Mouse (Mus musculus) ES-E14 (cell line): ENCODE data around the gene Prelid1. TPM values are rescaled to one million over a fixed set of nuclear protein-coding genes. Genes with fewer than 3 reads are reported as not detected.

Experiments used
- DNase-seq: peaks from one replicate; pipeline ENCODE4 v3.0.0-alpha.2; 2013; ENCODE audit warnings: low read depth, low spot score
- H3K27ac ChIP-seq: 2 replicates; pipeline ENCODE4 v1.5.1; 2012; ENCODE audit warnings: low read depth, mild to moderate bottlenecking, low read length, moderate library complexity, mixed read lengths; ENCODE audit not compliant: poor library complexity, insufficient read depth, severe bottlenecking
- H3K36me3 ChIP-seq: 2 replicates; pipeline ENCODE4 v1.6.1; 2012; ENCODE audit warnings: mild to moderate bottlenecking, low read length, moderate library complexity, mixed read lengths; ENCODE audit not compliant: control insufficient read depth, poor library complexity, insufficient read depth, severe bottlenecking
- H3K4me1 ChIP-seq, 2 experiments: fragments of 150-350 bp in 1 of 2; sonication (generic) in 1 of 2; 2 replicates each; pipeline ENCODE4 v1.6.1; 2012; ENCODE audit warnings: low read length in 2 of 2, mild to moderate bottlenecking in 1 of 2, mixed read lengths in 1 of 2; ENCODE audit not compliant: control insufficient read depth in 2 of 2, insufficient read depth in 2 of 2, poor library complexity in 1 of 2
- H3K4me3 ChIP-seq, 2 experiments: fragments of 150-350 bp in 1 of 2; sonication (generic) in 1 of 2; 2 replicates each; pipeline ENCODE4 v1.5.1; 2012; ENCODE audit warnings: low read length in 2 of 2, low read depth in 1 of 2, mild to moderate bottlenecking in 1 of 2, mixed read lengths in 1 of 2; ENCODE audit not compliant: insufficient read depth in 1 of 2, poor library complexity in 1 of 2, severe bottlenecking in 1 of 2
- H3K9ac ChIP-seq: 2 replicates; pipeline ENCODE4 v1.6.1; 2012; ENCODE audit warnings: low read depth, mild to moderate bottlenecking, low read length, mixed read lengths; ENCODE audit not compliant: poor library complexity, insufficient read depth, severe bottlenecking
- H3K9me3 ChIP-seq: fragments of 150-350 bp; sonication (generic); 2 replicates; pipeline ENCODE4 v1.6.1; 2012; ENCODE audit warnings: low read depth, mild to moderate bottlenecking, low read length; ENCODE audit not compliant: control insufficient read depth, insufficient read depth
- CHD2 ChIP-seq: IDR thresholded peaks from 2 replicates; pipeline ENCODE4 v1.6.1; 2014; ENCODE audit warnings: mild to moderate bottlenecking, low read depth, low read length, inconsistent platforms
- HCFC1 ChIP-seq: IDR thresholded peaks from 2 replicates; pipeline ENCODE4 v1.6.1; 2012; ENCODE audit warnings: low read length, inconsistent platforms, borderline replicate concordance; ENCODE audit not compliant: insufficient read depth
- MAFK ChIP-seq: IDR thresholded peaks from 2 replicates; pipeline ENCODE4 v1.6.1; 2014; ENCODE audit warnings: mild to moderate bottlenecking, low read depth, low read length, inconsistent platforms; ENCODE audit not compliant: insufficient read depth
- ZC3H11A ChIP-seq: IDR thresholded peaks from 2 replicates; pipeline ENCODE4 v1.6.1; 2012; ENCODE audit warnings: low read depth, mild to moderate bottlenecking, inconsistent platforms, low read length, borderline replicate concordance
- ZNF384 ChIP-seq: IDR thresholded peaks from 2 replicates; pipeline ENCODE4 v1.6.1; 2012; ENCODE audit warnings: low read depth, low read length, inconsistent platforms
- in situ Hi-C, 2 experiments: fragments of 600-800 bp; cut with MboI; formaldehyde crosslinking; loops; one replicate each; pipeline ENCODE4 v1.15.1; 2025; ENCODE audit warnings: low sequenced_read_pairs in 2 of 2, inconsistent platforms in 1 of 2; ENCODE audit not compliant: unreplicated experiment in 2 of 2
- total RNA-seq: library from RNA; depleted of rRNA; stranded (reverse); fragments of 300-350 nt; gene quantifications from 2 replicates; pipeline ENCODE4 v1.2.3, GENCODE M21; 2012

Gene Prelid1
- total RNA-seq, 1 experiment: 217 TPM

GRCm38 (mm10) chr13:55300913-55301312 lies 19.4 kb upstream of the Prelid1 start:
- Histone ChIP-seq H3K4me1 (no peaks in the 10 kb centered on the region), H3K9me3 (no peaks in the 10 kb centered on the region), H3K36me3 (peaks cover 29% of the 10 kb centered on the region), H3K27ac (no peak overlapping the region), H3K4me3 (no peak overlapping the region), H3K9ac (no peak overlapping the region)
- no peak for TF ChIP-seq ZNF384
- no peak for TF ChIP-seq ZC3H11A
- TF ChIP-seq CHD2: no peak
- no peak for TF ChIP-seq MAFK
- no peak for TF ChIP-seq HCFC1
- DNase-seq: no peak
- in situ Hi-C loops: no loop called here

- in situ Hi-C loops: no loop called here
- peaks cover 48% of the 10 kb centered on the region for H3K36me3 ChIP-seq
- H3K9ac ChIP-seq: no peak overlapping the region
- DNase-seq: no peak
- H3K9me3 ChIP-seq: no peaks in the 10 kb centered on the region
- TF ChIP-seq ZNF384: no peak
- no peak for TF ChIP-seq MAFK
- TF ChIP-seq ZC3H11A: no peak
- no peak for TF ChIP-seq CHD2
- TF ChIP-seq HCFC1: no peak
- no peak overlapping the region for H3K4me3 ChIP-seq
- H3K27ac ChIP-seq: no peak overlapping the region
- H3K4me1 ChIP-seq: no peaks in the 10 kb centered on the region; a peak in 1 of 4 replicates
Measured at GRCm38 (mm10) chr13:55312028-55312630, 8.2 kb upstream of the Prelid1 start.

DNA sequence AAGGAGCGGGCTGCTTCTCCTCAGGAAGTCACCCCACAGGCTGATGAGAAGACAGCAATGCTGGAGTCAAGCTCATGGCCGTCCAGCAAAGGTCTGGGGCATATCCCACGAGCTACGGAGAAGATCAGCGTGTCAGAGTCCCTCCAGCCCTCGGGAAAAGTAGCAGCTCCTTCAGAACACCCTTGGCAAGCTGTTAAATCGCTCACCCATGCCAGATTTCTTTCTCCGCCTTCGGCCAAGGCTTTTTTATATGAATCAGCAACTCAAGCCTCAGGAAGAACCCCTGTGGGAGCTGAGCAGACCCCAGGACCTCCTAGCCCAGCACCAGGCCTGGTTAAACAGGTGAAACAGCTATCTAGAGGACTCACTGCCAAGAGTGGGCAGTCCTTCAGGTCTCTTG lies 7.2 kb upstream of the Prelid1 start:
- Histone ChIP-seq H3K36me3 (peaks cover 47% of the 10 kb centered on the region), H3K4me3 (no peak overlapping the region), H3K9me3 (no peaks in the 10 kb centered on the region), H3K9ac (no peak overlapping the region), H3K27ac (no peak overlapping the region; the same call in 1 of the 2 replicates), H3K4me1 (no peaks in the 10 kb centered on the region; a peak in 1 of 4 replicates)
- no peak for DNase-seq
- in situ Hi-C loops: no loop called here
- no peak for TF ChIP-seq MAFK
- TF ChIP-seq CHD2: no peak
- TF ChIP-seq ZNF384: no peak
- no peak for TF ChIP-seq HCFC1
- no peak for TF ChIP-seq ZC3H11A

DNA sequence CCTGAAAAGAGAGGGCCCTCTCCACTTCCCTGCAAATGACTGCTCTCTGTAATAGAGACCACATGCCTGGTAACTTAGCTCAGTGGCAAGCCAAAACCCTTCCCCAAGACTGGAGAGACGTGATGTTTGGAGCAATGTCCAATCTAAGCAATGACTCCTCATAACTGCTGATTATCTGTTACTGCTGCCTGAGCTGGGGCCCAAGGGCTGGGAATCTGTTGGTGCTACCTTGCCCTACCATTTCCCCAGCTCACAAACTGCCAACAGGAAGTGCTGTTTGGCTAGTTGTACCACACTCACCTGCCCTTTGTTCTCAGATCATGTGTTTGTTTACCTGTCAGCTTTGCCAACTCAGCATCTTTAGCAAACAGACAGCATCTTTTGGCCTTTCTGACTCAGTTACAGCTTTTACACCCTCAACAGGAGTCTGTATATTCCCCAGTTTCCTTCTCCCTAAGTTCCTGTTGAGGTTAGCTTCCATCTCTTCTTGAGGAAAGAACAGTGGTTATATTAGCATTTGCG lies 5.3 kb upstream of the Prelid1 start:
- TF ChIP-seq MAFK (peak; percentile 50; the same call in 1 of the 2 replicates), HCFC1 (no peak)
- no peaks in the 10 kb centered on the region for H3K9me3 ChIP-seq
- H3K9ac ChIP-seq: no peak overlapping the region
- H3K4me1 ChIP-seq: no peaks in the 10 kb centered on the region; a peak in 1 of 4 replicates
- H3K4me3 ChIP-seq: no peak overlapping the region
- in situ Hi-C loops: no loop called here
- no peak overlapping the region for H3K27ac ChIP-seq
- DNase-seq: no peak
- H3K36me3 ChIP-seq: peaks cover 50% of the 10 kb centered on the region

- in situ Hi-C loops: no loop called here
- H3K9ac ChIP-seq: no peak overlapping the region
- no peaks in the 10 kb centered on the region for H3K9me3 ChIP-seq
- H3K4me3 ChIP-seq: no peak overlapping the region
- DNase-seq: no peak
- peaks cover 39% of the 10 kb centered on the region for H3K36me3 ChIP-seq
- no peak overlapping the region for H3K27ac ChIP-seq
- TF ChIP-seq CHD2: no peak
- no peak for TF ChIP-seq MAFK
- no peak for TF ChIP-seq ZNF384
- TF ChIP-seq HCFC1: no peak
- no peak for TF ChIP-seq ZC3H11A
- H3K4me1 ChIP-seq: peaks cover 0 to 6% of the 10 kb centered on the region in 2 experiments; a peak in 1 of 4 replicates
Measured at GRCm38 (mm10) chr13:55318351-55318750, 1.9 kb upstream of the Prelid1 start.
